Mouse (Mus musculus): Measurements from ENCODE around the gene Fanca. TPM values are rescaled to one million over a fixed set of nuclear protein-coding genes. Genes with fewer than 3 reads are reported as not detected.

The Fanca gene
- total and polyA plus RNA-seq, 2 experiments from 2014 or later = 2.6 to 5.6 TPM

- H3K4me3 ChIP-seq (ENCODE audit: low read depth, low read length) = no peak overlapping the region
- H3K9me3 ChIP-seq (ENCODE audit: low read length) = no peaks in the 10 kb centered on the region
- H3K27ac ChIP-seq (ENCODE audit: low read depth, low read length) = no peak overlapping the region
- no peak overlapping the region for H3K4me2 ChIP-seq (ENCODE audit: low read depth)
- H3K9ac ChIP-seq = no peak overlapping the region
- 78% methylated on average over 2 of the region's 2 CpGs for WGBS
- no peaks in the 10 kb centered on the region for H3K4me1 ChIP-seq (ENCODE audit: insufficient read depth)
- peaks cover 14% of the 10 kb centered on the region; the same call in 1 of the 2 replicates for H3K36me3 ChIP-seq (ENCODE audit: insufficient read depth)
- no peak for DNase-seq
- H3K27me3 ChIP-seq (ENCODE audit: insufficient read depth, low read length) = no peaks in the 10 kb centered on the region
- ATAC-seq = no peak
- no peak for TF ChIP-seq CTCF (IDR thresholded peaks at IDR 0.05; ENCODE audit: low read depth)
Observed at GRCm38 (mm10) chr8:123347293-123347692, 28.9 kb upstream of the Fanca start.

GRCm38 (mm10) chr8:123345856-123346255, 27.5 kb upstream of the Fanca start:
- WGBS = 86% methylated on average over 6 of the region's 6 CpGs
- ATAC-seq = no peak
- no peak for DNase-seq
- peaks cover 14% of the 10 kb centered on the region; the same call in 1 of the 2 replicates for H3K36me3 ChIP-seq (ENCODE audit: insufficient read depth)
- H3K4me3 ChIP-seq (ENCODE audit: low read depth, low read length) = no peak overlapping the region
- no peak overlapping the region for H3K9ac ChIP-seq
- H3K4me2 ChIP-seq (ENCODE audit: low read depth) = no peak overlapping the region
- no peaks in the 10 kb centered on the region for H3K27me3 ChIP-seq (ENCODE audit: insufficient read depth, low read length)
- no peak overlapping the region for H3K27ac ChIP-seq (ENCODE audit: low read depth, low read length)
- H3K4me1 ChIP-seq (ENCODE audit: insufficient read depth) = no peaks in the 10 kb centered on the region
- H3K9me3 ChIP-seq (ENCODE audit: low read length) = no peaks in the 10 kb centered on the region
- no peak for TF ChIP-seq CTCF (IDR thresholded peaks at IDR 0.05; ENCODE audit: low read depth)

GRCm38 (mm10) chr8:123345135-123345534, 26.8 kb upstream of the Fanca start:
- DNase-seq (no peak), ATAC-seq (no peak)
- H3K4me2 ChIP-seq (ENCODE audit: low read depth) = no peak overlapping the region
- no peak for TF ChIP-seq CTCF (IDR thresholded peaks at IDR 0.05; ENCODE audit: low read depth)
- H3K27me3 ChIP-seq (ENCODE audit: insufficient read depth, low read length) = no peaks in the 10 kb centered on the region
- no peak overlapping the region for H3K9ac ChIP-seq
- peaks cover 12% of the 10 kb centered on the region; the same call in 1 of the 2 replicates for H3K36me3 ChIP-seq (ENCODE audit: insufficient read depth)
- H3K4me3 ChIP-seq (ENCODE audit: low read depth, low read length) = no peak overlapping the region
- no peak overlapping the region for H3K27ac ChIP-seq (ENCODE audit: low read depth, low read length)
- no peaks in the 10 kb centered on the region for H3K9me3 ChIP-seq (ENCODE audit: low read length)
- WGBS = 79% methylated on average over 8 of the region's 8 CpGs
- H3K4me1 ChIP-seq (ENCODE audit: insufficient read depth) = no peaks in the 10 kb centered on the region

- ATAC-seq = no peak
- WGBS = 93% methylated on average over 12 of the region's 12 CpGs
- no peak for TF ChIP-seq CTCF (IDR thresholded peaks at IDR 0.05; ENCODE audit: low read depth)
Observed at GRCm38 (mm10) chr8:123343422-123343821, 25.0 kb upstream of the Fanca start.

GRCm38 (mm10) chr8:123342911-123343310, 24.5 kb upstream of the Fanca start:
- no peak for TF ChIP-seq CTCF (IDR thresholded peaks at IDR 0.05; ENCODE audit: low read depth)
- 89% methylated on average over 7 of the region's 7 CpGs for WGBS
- Histone ChIP-seq H3K27ac (ENCODE audit: low read depth, low read length) (no peak overlapping the region), H3K4me1 (ENCODE audit: insufficient read depth) (no peaks in the 10 kb centered on the region), H3K9me3 (ENCODE audit: low read length) (no peaks in the 10 kb centered on the region), H3K4me2 (ENCODE audit: low read depth) (no peak overlapping the region), H3K36me3 (ENCODE audit: insufficient read depth) (peaks cover 4% of the 10 kb centered on the region; the same call in 1 of the 2 replicates), H3K27me3 (ENCODE audit: insufficient read depth, low read length) (no peaks in the 10 kb centered on the region), H3K4me3 (ENCODE audit: low read depth, low read length) (no peak overlapping the region), H3K9ac (no peak overlapping the region)
- ATAC-seq (no peak), DNase-seq (no peak)

More at GRCm38 (mm10) chr8:123343422-123343821, 25.0 kb upstream of the Fanca start:
- no peaks in the 10 kb centered on the region for H3K27me3 ChIP-seq (ENCODE audit: insufficient read depth, low read length)
- no peak overlapping the region for H3K27ac ChIP-seq (ENCODE audit: low read depth, low read length)
- no peak for DNase-seq
- H3K9me3 ChIP-seq (ENCODE audit: low read length) = no peaks in the 10 kb centered on the region
- no peak overlapping the region for H3K4me3 ChIP-seq (ENCODE audit: low read depth, low read length)
- no peaks in the 10 kb centered on the region for H3K4me1 ChIP-seq (ENCODE audit: insufficient read depth)
- no peak overlapping the region for H3K4me2 ChIP-seq (ENCODE audit: low read depth)
- peaks cover 6% of the 10 kb centered on the region; the same call in 1 of the 2 replicates for H3K36me3 ChIP-seq (ENCODE audit: insufficient read depth)
- no peak overlapping the region for H3K9ac ChIP-seq

GRCm38 (mm10) chr8:123342253-123342652, 23.9 kb upstream of the Fanca start:
- DNase-seq (no peak), ATAC-seq (no peak)
- Histone ChIP-seq H3K9me3 (ENCODE audit: low read length) (no peaks in the 10 kb centered on the region), H3K27me3 (ENCODE audit: insufficient read depth, low read length) (no peaks in the 10 kb centered on the region), H3K27ac (ENCODE audit: low read depth, low read length) (no peak overlapping the region), H3K9ac (no peak overlapping the region), H3K4me2 (ENCODE audit: low read depth) (no peak overlapping the region), H3K36me3 (ENCODE audit: insufficient read depth) (no peaks in the 10 kb centered on the region), H3K4me3 (ENCODE audit: low read depth, low read length) (no peak overlapping the region), H3K4me1 (ENCODE audit: insufficient read depth) (no peaks in the 10 kb centered on the region)
- WGBS = 76% methylated on average over 8 of the region's 8 CpGs
- TF ChIP-seq CTCF (IDR thresholded peaks at IDR 0.05; ENCODE audit: low read depth) = no peak

- TF ChIP-seq CTCF (IDR thresholded peaks at IDR 0.05; ENCODE audit: low read depth) = no peak
- H3K4me1 ChIP-seq (ENCODE audit: insufficient read depth) = no peaks in the 10 kb centered on the region
- ATAC-seq (no peak), DNase-seq (no peak)
- no peaks in the 10 kb centered on the region for H3K9me3 ChIP-seq (ENCODE audit: low read length)
- H3K4me2 ChIP-seq (ENCODE audit: low read depth) = no peak overlapping the region
- no peak overlapping the region for H3K9ac ChIP-seq
- no peaks in the 10 kb centered on the region for H3K27me3 ChIP-seq (ENCODE audit: insufficient read depth, low read length)
- H3K27ac ChIP-seq (ENCODE audit: low read depth, low read length) = no peak overlapping the region
- 93% methylated on average over 27 of the region's 27 CpGs for WGBS
- no peaks in the 10 kb centered on the region for H3K36me3 ChIP-seq (ENCODE audit: insufficient read depth)
- no peak overlapping the region for H3K4me3 ChIP-seq (ENCODE audit: low read depth, low read length)
Observed at GRCm38 (mm10) chr8:123341040-123342015, 23.0 kb upstream of the Fanca start.
